Mouse (Mus musculus) lung, postnatal 0 days (tissue): ENCODE measurements around the gene Ltbp4. TPM values are rescaled to one million over a fixed set of nuclear protein-coding genes. Genes with fewer than 3 reads are reported as not detected.
A peak's percentile ranks its signal among the peaks of the same experiment; 100 is the strongest.

Source experiments
- ATAC-seq: fragments of 200-750 bp; cut with Nextera tagmentation; 2 replicates; pipeline ENCODE4 v1.8.0; 2017; ENCODE audit warnings: moderate library complexity
- DNase-seq: peaks from one replicate; pipeline ENCODE4 v3.0.0-alpha.2; 2016; ENCODE audit warnings: low spot score
- H3K27ac ChIP-seq: fragments of 300-500 bp; sonication (generic); 2 replicates; pipeline ENCODE4 v1.5.1; 2014; ENCODE audit warnings: antibody characterized with exemption, mild to moderate bottlenecking, low read length, mixed read lengths
- H3K27me3 ChIP-seq: fragments of 300-500 bp; sonication (generic); replicated peaks from 2 replicates; pipeline ENCODE4 v1.6.1; 2014; ENCODE audit warnings: low read length, mixed read lengths; ENCODE audit not compliant: insufficient read depth
- H3K36me3 ChIP-seq: fragments of 300-500 bp; sonication (generic); 2 replicates; pipeline ENCODE4 v1.6.1; 2014; ENCODE audit warnings: low read length, mixed read lengths; ENCODE audit not compliant: insufficient read depth
- H3K4me1 ChIP-seq: fragments of 300-500 bp; sonication (generic); 2 replicates; pipeline ENCODE4 v1.6.1; 2014; ENCODE audit warnings: antibody characterized with exemption, low read depth, low read length, mixed read lengths; ENCODE audit not compliant: insufficient read depth
- H3K4me2 ChIP-seq: fragments of 300-500 bp; sonication (generic); replicated peaks from 2 replicates; pipeline ENCODE4 v1.6.1; 2014; ENCODE audit warnings: low read depth, mild to moderate bottlenecking, low read length, moderate library complexity, mixed read lengths
- H3K4me3 ChIP-seq: fragments of 300-500 bp; sonication (generic); 2 replicates; pipeline ENCODE4 v1.5.1; 2014; ENCODE audit warnings: low read depth, low read length
- H3K9ac ChIP-seq: fragments of 300-500 bp; sonication (generic); replicated peaks from 2 replicates; pipeline ENCODE4 v1.6.1; 2014; ENCODE audit warnings: low read depth, mild to moderate bottlenecking
- H3K9me3 ChIP-seq: fragments of 300-500 bp; sonication (generic); 2 replicates; pipeline ENCODE4 v1.6.1; 2016; ENCODE audit warnings: low read length, mixed read lengths
- CTCF ChIP-seq: IDR thresholded peaks from 2 replicates; pipeline ENCODE4 v1.5.1; 2016; ENCODE audit warnings: antibody characterized with exemption, mild to moderate bottlenecking
- EP300 ChIP-seq: IDR thresholded peaks from 2 replicates; pipeline ENCODE4 v1.6.1; 2016; ENCODE audit warnings: antibody characterized with exemption, mild to moderate bottlenecking, control low read depth
- WGBS: fragments of 180-500 bp; shearing (Covaris S2); extraction: QIAGEN DNeasy Blood & Tissue Kit; methylation state at CpG from one replicate; pipeline ENCODE4 v1.1.7; 2014; 5-methylcytosine and 5-hydroxymethylcytosine counted together
- polyA plus RNA-seq: library from polyadenylated mRNA; unstranded; fragments of >200 nt; fragmentation: Nextera tagmentation; extraction: Ambion mirVana; gene quantifications from 2 replicates; pipeline ENCODE4 v1.2.1, GENCODE M21; 2015

Gene Ltbp4
- polyA plus RNA-seq, 1 experiment from 2014 or later, result 103 TPM

DNA sequence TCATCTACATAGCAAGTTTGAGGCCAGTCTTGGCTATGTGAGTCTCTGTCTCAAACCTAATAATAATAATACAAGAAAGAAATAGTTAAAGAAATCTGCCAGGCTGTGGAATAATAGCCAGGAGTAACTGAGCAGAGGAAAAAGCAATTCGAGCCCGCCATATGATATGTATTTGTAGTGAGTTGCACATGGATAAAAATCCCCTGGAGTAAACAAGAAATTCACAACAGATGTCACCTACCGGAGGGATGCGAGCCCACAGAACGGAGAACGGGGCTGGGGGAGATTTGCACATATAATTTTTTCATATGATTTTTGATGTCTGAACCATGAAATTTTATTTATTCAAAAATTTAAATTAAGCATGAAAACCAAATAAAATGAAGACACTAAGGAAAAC, 42.3 kb upstream of the Ltbp4 start:
- no peak overlapping the region for H3K9ac ChIP-seq
- H3K4me1 ChIP-seq, result no peaks in the 10 kb centered on the region
- no peaks in the 10 kb centered on the region for H3K36me3 ChIP-seq
- DNase-seq (no peak), ATAC-seq (no peak)
- H3K27ac ChIP-seq, result no peak overlapping the region
- no peak overlapping the region for H3K4me2 ChIP-seq
- 85% methylated on average over 6 of the region's 6 CpGs for WGBS
- no peaks in the 10 kb centered on the region for H3K9me3 ChIP-seq
- TF ChIP-seq EP300, result no peak
- no peak overlapping the region for H3K4me3 ChIP-seq
- 0 out of 2 replicates have a peak, but pooled peaks cover 3% of the 10 kb centered on the region for H3K27me3 ChIP-seq

DNA sequence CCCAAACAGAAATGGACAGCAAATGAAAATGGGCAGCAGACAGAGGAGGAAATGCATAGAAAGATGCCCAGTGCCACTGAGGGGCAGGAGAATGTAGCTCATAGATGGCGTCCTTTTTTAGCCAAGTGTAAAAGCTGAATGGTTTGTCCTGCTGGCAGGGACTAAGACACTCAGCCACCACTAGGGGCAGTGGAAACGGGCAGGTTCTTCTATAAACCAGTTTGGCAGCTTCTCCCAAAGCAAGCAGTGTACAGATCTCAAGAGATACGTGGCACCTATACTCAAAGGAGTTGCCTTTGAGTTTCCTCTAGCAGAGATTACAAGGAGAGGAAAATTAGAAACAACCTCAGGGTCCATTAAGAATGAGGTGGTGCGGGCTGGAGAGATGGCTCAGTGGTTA, 40.9 kb upstream of the Ltbp4 start:
- Histone ChIP-seq H3K4me3 (no peak overlapping the region), H3K27me3 (0 out of 2 replicates have a peak, but pooled peaks cover 10% of the 10 kb centered on the region)
- DNase-seq, result peak; percentile 87

DNA sequence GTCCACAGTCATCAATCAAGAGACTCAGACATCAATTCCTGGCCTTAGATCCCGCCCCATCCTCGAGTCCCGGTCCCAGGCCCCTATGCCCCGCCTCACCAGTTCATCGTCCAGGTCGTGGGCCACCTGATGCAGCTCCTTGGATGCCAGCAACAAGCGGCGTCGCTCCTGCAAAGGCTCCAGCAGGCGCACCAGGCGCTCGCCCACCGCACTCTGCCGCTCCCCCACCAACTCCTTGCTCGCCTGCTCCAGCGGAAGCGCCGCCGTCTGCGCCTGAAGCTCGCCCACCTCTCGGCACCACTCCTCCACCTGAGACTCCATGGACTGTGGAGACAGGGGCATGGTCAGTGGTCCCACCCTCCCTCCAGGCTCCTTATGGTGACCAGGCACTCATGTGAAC, 37.8 kb upstream of the Ltbp4 start:
- no peaks in the 10 kb centered on the region for H3K9me3 ChIP-seq
- H3K4me2 ChIP-seq, result no peak overlapping the region
- H3K9ac ChIP-seq, result no peak overlapping the region
- H3K27me3 ChIP-seq, result peaks cover 31% of the 10 kb centered on the region
- H3K27ac ChIP-seq, result no peak overlapping the region
- H3K4me3 ChIP-seq, result no peak overlapping the region
- no peak for DNase-seq
- TF ChIP-seq EP300 (no peak), CTCF (no peak)
- no peak for ATAC-seq
- WGBS, result 3% methylated on average over 11 of the region's 22 CpGs
- no peaks in the 10 kb centered on the region for H3K36me3 ChIP-seq
- H3K4me1 ChIP-seq, result 0 out of 2 replicates have a peak, but pooled peaks cover 5% of the 10 kb centered on the region

More for the DNA sequence above, 40.9 kb upstream of the Ltbp4 start:
- no peak overlapping the region for H3K9ac ChIP-seq
- no peaks in the 10 kb centered on the region for H3K4me1 ChIP-seq
- no peak overlapping the region for H3K27ac ChIP-seq
- no peaks in the 10 kb centered on the region for H3K36me3 ChIP-seq
- WGBS, result 15% methylated on average over 4 of the region's 4 CpGs
- no peaks in the 10 kb centered on the region for H3K9me3 ChIP-seq
- TF ChIP-seq CTCF, result peak; percentile 76
- TF ChIP-seq EP300, result no peak
- H3K4me2 ChIP-seq, result no peak overlapping the region
- peak; percentile 87 for ATAC-seq

DNA sequence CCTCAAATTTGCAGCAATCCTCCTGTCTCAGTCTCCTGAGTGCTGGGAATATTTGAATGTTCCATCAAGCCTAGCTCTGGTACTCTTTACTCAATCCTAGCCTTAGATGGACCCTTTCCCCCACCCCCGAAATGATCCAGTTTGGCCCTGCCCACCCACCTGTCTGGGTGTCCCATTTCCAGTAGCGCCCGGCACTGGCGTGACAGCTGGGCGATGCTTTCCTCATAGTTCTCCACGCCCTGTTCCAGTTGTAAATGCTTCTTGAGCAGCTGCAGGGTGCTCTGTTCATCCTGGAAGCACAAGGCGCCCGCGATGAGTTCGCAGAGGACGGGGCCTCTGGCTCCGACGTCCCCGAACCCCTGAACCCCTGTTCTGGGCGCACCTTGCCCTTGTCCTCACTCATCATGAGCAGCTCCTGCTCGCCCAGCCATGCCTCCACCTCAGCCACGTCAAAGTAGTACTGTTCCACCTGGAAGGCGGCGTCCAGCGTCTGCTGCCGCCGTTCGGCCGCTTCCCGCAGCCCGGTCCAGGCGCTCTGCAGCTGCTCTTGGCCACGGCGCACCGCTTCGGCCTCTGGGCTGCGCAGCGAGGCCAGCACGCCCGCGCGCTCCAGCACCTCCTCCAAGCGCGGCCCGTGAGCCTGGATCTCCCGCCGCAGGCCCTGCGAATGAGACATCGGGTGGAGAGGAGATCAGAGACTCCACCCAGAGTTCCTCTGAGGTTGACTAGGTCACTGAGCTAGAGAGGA, 34.4 kb upstream of the Ltbp4 start:
- peaks cover 50% of the 10 kb centered on the region for H3K27me3 ChIP-seq
- H3K4me1 ChIP-seq, result 0 out of 2 replicates have a peak, but pooled peaks cover 5% of the 10 kb centered on the region
- ATAC-seq, result no peak
- H3K36me3 ChIP-seq, result no peaks in the 10 kb centered on the region
- H3K9me3 ChIP-seq, result no peaks in the 10 kb centered on the region
- 6% methylated on average over 44 of the region's 44 CpGs for WGBS
- H3K4me2 ChIP-seq, result no peak overlapping the region
- H3K4me3 ChIP-seq, result no peak overlapping the region
- no peak overlapping the region for H3K27ac ChIP-seq
- no peak overlapping the region for H3K9ac ChIP-seq
- no peak for TF ChIP-seq CTCF
- TF ChIP-seq EP300, result no peak
- no peak for DNase-seq

DNA sequence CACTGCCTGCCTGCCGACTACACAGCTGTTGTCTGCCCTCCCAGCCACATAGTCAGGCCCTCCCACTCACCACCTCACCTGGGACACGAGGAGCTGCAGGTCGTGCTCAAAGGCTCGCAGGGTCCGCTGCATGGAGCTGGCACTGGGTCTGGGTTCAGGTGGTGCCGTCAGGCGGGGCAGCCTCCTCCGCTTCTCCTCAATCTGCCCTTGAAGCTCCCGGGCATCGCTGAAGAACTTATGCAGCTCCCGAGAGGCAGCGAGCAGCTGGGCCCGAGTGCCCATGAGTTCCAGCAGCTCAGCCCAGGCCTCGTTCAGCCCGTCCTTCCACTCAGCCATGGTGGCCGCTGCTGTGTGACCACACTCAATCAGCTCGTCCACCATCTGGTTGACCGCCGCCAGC, 31.6 kb upstream of the Ltbp4 start:
- ATAC-seq, result no peak
- Histone ChIP-seq H3K9me3 (no peaks in the 10 kb centered on the region), H3K9ac (no peak overlapping the region), H3K4me3 (no peak overlapping the region), H3K27me3 (peaks cover 73% of the 10 kb centered on the region), H3K4me2 (no peak overlapping the region), H3K27ac (no peak overlapping the region), H3K4me1 (0 out of 2 replicates have a peak, but pooled peaks cover 5% of the 10 kb centered on the region), H3K36me3 (no peaks in the 10 kb centered on the region)
- no peak for TF ChIP-seq CTCF
- TF ChIP-seq EP300, result no peak
- no peak for DNase-seq
- 76% methylated on average over 19 of the region's 19 CpGs for WGBS

DNA sequence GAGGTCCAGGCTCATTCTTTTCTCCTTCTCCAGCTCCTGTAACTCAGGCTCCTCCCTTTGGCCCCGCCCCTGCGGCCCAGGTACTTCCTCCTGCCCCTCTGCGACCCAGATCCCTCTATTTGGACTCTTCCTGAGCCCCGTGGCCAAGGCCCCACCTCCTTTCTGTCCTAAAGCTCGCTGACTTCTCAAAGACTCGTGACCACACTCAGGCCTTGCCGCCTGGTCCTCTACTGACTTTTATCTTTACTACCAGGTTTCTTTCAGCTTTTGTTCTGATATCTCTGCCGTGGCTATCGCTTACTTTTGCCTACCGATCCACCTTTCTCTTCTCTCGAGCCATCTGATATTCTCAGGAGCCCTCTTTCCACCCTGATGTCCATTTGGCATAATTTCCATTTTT, 30.5 kb upstream of the Ltbp4 start:
- WGBS, result 12% methylated on average over 11 of the region's 11 CpGs
- H3K27me3 ChIP-seq, result peaks cover 74% of the 10 kb centered on the region
- ATAC-seq, result 0 out of 2 replicates have a peak, but pooled peaks have one; percentile 35

More for the DNA sequence above, 30.5 kb upstream of the Ltbp4 start:
- Histone ChIP-seq H3K4me1 (0 out of 2 replicates have a peak, but pooled peaks cover 5% of the 10 kb centered on the region), H3K9ac (no peak overlapping the region), H3K36me3 (no peaks in the 10 kb centered on the region), H3K9me3 (no peaks in the 10 kb centered on the region), H3K27ac (no peak overlapping the region), H3K4me3 (no peak overlapping the region), H3K4me2 (0 out of 2 replicates have a peak overlapping the region, but pooled peaks have one; percentile 8)
- TF ChIP-seq EP300 (no peak), CTCF (no peak)
- DNase-seq, result peak; percentile 17
